Comparison of ENCODE assay signal across 10 mouse cellular contexts in genomic region chr11:66998467-66999403, GRCm38 (mm10). TPM values are rescaled to one million over a fixed set of nuclear protein-coding genes. Genes with fewer than 3 reads are reported as not detected.
DNase-seq lines count a peak whose midpoint lies in the region; ATAC-seq and TF ChIP-seq lines count a peak whose summit lies in the region.
"Had no signal": no experiment of that assay in that cellular context is flagged by ENCODE, and none has a peak within 500 bp of the region (broad histone marks: within the 10 kb centered on the region; RNA-seq: fewer than 3 reads in every experiment).

No protein-coding gene starts in this region.

- 34% methylated on average over 14 of the region's 14 CpGs for WGBS in cerebellum, adult 2 months
- WGBS in intestine, embryonic 15.5 days, result 59% methylated on average over 14 of the region's 14 CpGs

- no peak overlapping the region for H3K27ac ChIP-seq in left cerebral cortex, adult 2 months
- H3K27ac ChIP-seq in cerebellum, adult 2 months (ENCODE audit: insufficient read depth, low read length), result no peak overlapping the region
- H3K27ac ChIP-seq in intestine, embryonic 15.5 days, result no peak overlapping the region
- H3K27ac ChIP-seq: limb, embryonic 15.5 days had no signal

- intact Hi-C loops in left cerebral cortex, adult 2 months (cut with DNase I), result no loop called here

- no peak for TF ChIP-seq POLR2A in cerebellum, adult 2 months (IDR thresholded peaks at IDR 0.05; ENCODE audit: borderline replicate concordance, insufficient read depth, low read length)

- no peaks in the 10 kb centered on the region for H3K36me3 ChIP-seq in intestine, embryonic 15.5 days
- H3K36me3 ChIP-seq: limb, embryonic 15.5 days had no signal

- no peaks in the 10 kb centered on the region for H3K9me3 ChIP-seq in intestine, embryonic 15.5 days
- H3K9me3 ChIP-seq: limb, embryonic 15.5 days had no signal

- H3K9ac ChIP-seq in intestine, embryonic 15.5 days, result no peak overlapping the region
- H3K9ac ChIP-seq: limb, embryonic 15.5 days had no signal

- ATAC-seq in intestine, embryonic 15.5 days, result peak; percentile 75
- ATAC-seq in megakaryocyte, adult 5-6 weeks (ENCODE audit: poor library complexity, severe bottlenecking), result no peak
- ATAC-seq in monocyte, adult 5-6 weeks (replicated peaks; ENCODE audit: insufficient number of reproducible peaks, low FRiP score, low TSS enrichment, poor library complexity, severe bottlenecking), result no peak

- no peak overlapping the region for H3K4me2 ChIP-seq in intestine, embryonic 15.5 days (replicated peaks)
- H3K4me2 ChIP-seq: limb, embryonic 15.5 days had no signal

- no peaks in the 10 kb centered on the region for H3K27me3 ChIP-seq in cerebellum, adult 2 months (ENCODE audit: control insufficient read depth, insufficient read depth, low read length)
- no peaks in the 10 kb centered on the region for H3K27me3 ChIP-seq in intestine, embryonic 15.5 days (replicated peaks)
- H3K27me3 ChIP-seq: limb, embryonic 15.5 days had no signal

- peak in 1 of 2 experiments; percentile 59 for DNase-seq in left cerebral cortex, adult 2 months (ENCODE audit: extremely low spot score in 1 of 2, low spot score in 2 of 2)
- no peak for DNase-seq in left cerebral cortex, adult 8-10 months (ENCODE audit: low spot score in 2 of 2)
- peak; percentile 66 to 68 for DNase-seq in cerebellum, adult 2 months
- DNase-seq in lung, postnatal 4 days, result peak; percentile 87 to 90
- DNase-seq in layer of hippocampus, adult 11-12 months (ENCODE audit: low spot score), result no peak

- H3K4me1 ChIP-seq in cerebellum, adult 2 months (ENCODE audit: control insufficient read depth, insufficient read depth, low read length), result peaks cover 32% of the 10 kb centered on the region
- H3K4me1 ChIP-seq in intestine, embryonic 15.5 days (replicated peaks), result no peaks in the 10 kb centered on the region

- TF ChIP-seq CTCF in left cerebral cortex, adult 2 months (IDR thresholded peaks at IDR 0.05), result peak; percentile 14
- no peak for TF ChIP-seq CTCF in cerebellum, adult 2 months (IDR thresholded peaks at IDR 0.05; ENCODE audit: borderline replicate concordance, insufficient read depth, low read depth, low read length)

- no peak overlapping the region for H3K4me3 ChIP-seq in left cerebral cortex, adult 2 months
- no peak overlapping the region for H3K4me3 ChIP-seq in cerebellum, adult 2 months (replicated peaks; ENCODE audit: insufficient read depth, low read depth, low read length)
- no peak overlapping the region for H3K4me3 ChIP-seq in intestine, embryonic 15.5 days (replicated peaks)
- H3K4me3 ChIP-seq: erythroblast, embryonic 14.5 days; limb, embryonic 15.5 days had no signal

RNA-seq across cellular contexts. Expression of gene Tmem220, which starts 26.2 kb away (rescaled TPM):
- total RNA-seq in left cerebral cortex, adult 2 months (2021), result under 1 TPM; 0.56 to 0.79 TPM
- 1 to 10 TPM in 3 of 4 experiments, under 1 TPM in 1; 0.67 to 1.2 (median 1.1) TPM for total RNA-seq in left cerebral cortex, adult 8-10 months (2022)
- 0.75 and 1.5 TPM in 2 replicates for polyA plus RNA-seq in cerebellum, adult 2 months (2012; rRNA removed)
- polyA plus RNA-seq in intestine, embryonic 15.5 days (2015; fragmentation: Nextera tagmentation; extraction: Ambion mirVana), result 2.7 and 3.0 TPM in 2 replicates
- 2.3 and 2.5 TPM in 2 replicates for total RNA-seq in megakaryocyte, adult 5-6 weeks (2015)
- total RNA-seq in megakaryocyte, adult 5-6 weeks (2017), result 1.7 and 3.2 TPM in 2 replicates
- total RNA-seq in monocyte, adult 5-6 weeks (2017), result 1.3 to 4.1 TPM in 2 of 3 replicates, not detected in the other
- polyA plus RNA-seq: erythroblast, embryonic 14.5 days had no signal

RNA-seq across cellular contexts. Expression of gene Tmem238l, which starts 42.3 kb away (rescaled TPM):
- total RNA-seq in left cerebral cortex, adult 2 months (2021), result not detected
- total RNA-seq in left cerebral cortex, adult 8-10 months (2022), result not detected
- not detected in 2 replicates for polyA plus RNA-seq in cerebellum, adult 2 months (2012; rRNA removed)
- 1.2 and 1.9 TPM in 2 replicates for polyA plus RNA-seq in intestine, embryonic 15.5 days (2015; fragmentation: Nextera tagmentation; extraction: Ambion mirVana)
- total RNA-seq in megakaryocyte, adult 5-6 weeks (2015), result not detected in 2 replicates
- total RNA-seq in megakaryocyte, adult 5-6 weeks (2017), result not detected in 2 replicates
- not detected in 3 replicates for total RNA-seq in monocyte, adult 5-6 weeks (2017)
- polyA plus RNA-seq: erythroblast, embryonic 14.5 days had no signal

RNA-seq across cellular contexts. Expression of gene Adprm, which starts 53.7 kb away (rescaled TPM):
- 10 to 100 TPM; 24.2 to 24.8 TPM for total RNA-seq in left cerebral cortex, adult 2 months (2021)
- 10 to 100 TPM; 24.6 to 30.2 (median 28.9) TPM for total RNA-seq in left cerebral cortex, adult 8-10 months (2022)
- 28.9 and 29.0 TPM in 2 replicates for polyA plus RNA-seq in cerebellum, adult 2 months (2012; rRNA removed)
- 20.8 and 24.2 TPM in 2 replicates for polyA plus RNA-seq in intestine, embryonic 15.5 days (2015; fragmentation: Nextera tagmentation; extraction: Ambion mirVana)
- total RNA-seq in megakaryocyte, adult 5-6 weeks (2015), result 37.3 and 38.8 TPM in 2 replicates
- total RNA-seq in megakaryocyte, adult 5-6 weeks (2017), result 28.5 and 37.2 TPM in 2 replicates
- total RNA-seq in monocyte, adult 5-6 weeks (2017), result 32.8 to 44.4 TPM (median 35.9 TPM) in 3 replicates

RNA-seq across cellular contexts. Expression of gene Sco1, which starts 53.7 kb away (rescaled TPM):
- total RNA-seq in left cerebral cortex, adult 2 months (2021), result 10 to 100 TPM; 10.2 to 11.2 TPM
- total RNA-seq in left cerebral cortex, adult 8-10 months (2022), result 10 to 100 TPM; 10.2 to 15.0 (median 11.0) TPM
- polyA plus RNA-seq in cerebellum, adult 2 months (2012; rRNA removed), result 7.4 and 8.6 TPM in 2 replicates
- polyA plus RNA-seq in intestine, embryonic 15.5 days (2015; fragmentation: Nextera tagmentation; extraction: Ambion mirVana), result 19.5 and 20.7 TPM in 2 replicates
- 5.5 and 6.7 TPM in 2 replicates for total RNA-seq in megakaryocyte, adult 5-6 weeks (2015)
- 19.1 and 20.6 TPM in 2 replicates for total RNA-seq in megakaryocyte, adult 5-6 weeks (2017)
- total RNA-seq in monocyte, adult 5-6 weeks (2017), result 13.8 to 17.9 TPM (median 14.6 TPM) in 3 replicates

Comparison
In these comparisons a context has a peak if more than half of its experiments do, and no peak if none do; other contexts are left out.
1. DNase-seq: peak in cerebellum, adult 2 months (2 of 2) and lung, postnatal 4 days (2 of 2); none in left cerebral cortex, adult 8-10 months (0 of 2) and layer of hippocampus, adult 11-12 months (single experiment).